Mouse (Mus musculus) activated CD4-positive, CD25-positive, alpha-beta regulatory T cell, adult 9 weeks (primary cell): ENCODE measurements around the gene Tspo2. TPM values are rescaled to one million over a fixed set of nuclear protein-coding genes. Genes with fewer than 3 reads are reported as not detected.

Experiments used
- polyA plus RNA-seq: library from polyadenylated mRNA; unstranded; fragments of 100-300 nt; shearing (Covaris generic); gene quantifications from one replicate; pipeline ENCODE4 v1.2.1, GENCODE M21; 2017

The Tspo2 gene
- 0.37 TPM for polyA plus RNA-seq

GRCm38 (mm10) chr17:48451353-48451675, at the start of gene Tspo2:
TSS of gene Tspo2 (minus strand) at chr17:48451522.

GRCm38 (mm10) chr17:48454688-48455087, 3.4 kb upstream of the Tspo2 start, which contains the start of gene Unc5cl:
TSS of gene Unc5cl (plus strand) at chr17:48454901.

GRCm38 (mm10) chr17:48432158-48432980, 19.0 kb downstream of the Tspo2 start, which contains the start of gene Apobec2:
TSS of gene Apobec2 (minus strand) at chr17:48432930.

GRCm38 (mm10) chr17:48409380-48410298, 41.7 kb downstream of the Tspo2 start, which contains the start of the genes Nfya and Oard1:
TSS of gene Nfya (minus strand) at chr17:48409906.
TSS of gene Oard1 (plus strand) at chr17:48410014.

Other genes with a start within 250 kb of the Tspo2 start
- gene Trem1, start 218.8 kb downstream of the Tspo2 start, polyA plus RNA-seq = not detected
- gene Trem3, start 203.7 kb downstream of the Tspo2 start, polyA plus RNA-seq = not detected
- gene Treml4, start 187.2 kb downstream of the Tspo2 start, polyA plus RNA-seq = 1.6 TPM
- 31.1 TPM for gene Treml2, start 152.0 kb downstream of the Tspo2 start, polyA plus RNA-seq
- gene B430306N03Rik, start 135.4 kb downstream of the Tspo2 start, polyA plus RNA-seq = 2.4 TPM
- not detected for gene Trem2, start 105.1 kb downstream of the Tspo2 start, polyA plus RNA-seq
- gene Treml1, start 91.6 kb downstream of the Tspo2 start, polyA plus RNA-seq = not detected
- 7.5 TPM for gene Nfya, start 41.6 kb downstream of the Tspo2 start, polyA plus RNA-seq
- 83.3 TPM for gene Oard1, start 41.5 kb downstream of the Tspo2 start, polyA plus RNA-seq
- gene Apobec2, start 18.6 kb downstream of the Tspo2 start, polyA plus RNA-seq = 9.1 TPM
- 40.4 TPM for gene Unc5cl, start 3.4 kb upstream of the Tspo2 start, polyA plus RNA-seq